Mouse (Mus musculus) neutrophil, adult 5-6 weeks (primary cell): ENCODE measurements around the gene Ccn5. TPM values are rescaled to one million over a fixed set of nuclear protein-coding genes. Genes with fewer than 3 reads are reported as not detected.

Source experiments
- ATAC-seq: fragments of 151-379, 151-347 bp; 2 replicates; pipeline ENCODE4 v1.8.0; 2017; ENCODE audit warnings: mild to moderate bottlenecking, moderate TSS enrichment; ENCODE audit not compliant: insufficient number of reproducible peaks, poor library complexity, low FRiP score, severe bottlenecking; ENCODE audit errors: extremely low read depth
- total RNA-seq: library from RNA; stranded (forward); fragments of 200-1000 nt; gene quantifications from 2 replicates; pipeline ENCODE4 v1.2.3, GENCODE M21; 2017

Ccn5 gene
- not detected in 2 replicates for total RNA-seq

- no peak for ATAC-seq
Observed at GRCm38 (mm10) chr2:163820607-163821006, at the start of gene Ccn5. Gene Ccn5 (plus strand): TSS chr2:163820861.

GRCm38 (mm10) chr2:163776661-163777060, 44.0 kb upstream of the Ccn5 start:
- no peak for ATAC-seq

GRCm38 (mm10) chr2:163777061-163777460, 43.6 kb upstream of the Ccn5 start:
- ATAC-seq = no peak

- ATAC-seq = no peak
Observed at GRCm38 (mm10) chr2:163778896-163779295, 41.8 kb upstream of the Ccn5 start.

GRCm38 (mm10) chr2:163783368-163783767, 37.3 kb upstream of the Ccn5 start:
- ATAC-seq = no peak

- ATAC-seq = no peak
Observed at GRCm38 (mm10) chr2:163783901-163784300, 36.8 kb upstream of the Ccn5 start.

- no peak for ATAC-seq
Observed at GRCm38 (mm10) chr2:163787086-163787485, 33.6 kb upstream of the Ccn5 start.

- peak; percentile 72 for ATAC-seq
Observed at GRCm38 (mm10) chr2:163787709-163788108, 33.0 kb upstream of the Ccn5 start.

GRCm38 (mm10) chr2:163788484-163788883, 32.2 kb upstream of the Ccn5 start:
- ATAC-seq = peak; percentile 6; the same call in 1 of the 2 replicates

GRCm38 (mm10) chr2:163798411-163798810, 22.2 kb upstream of the Ccn5 start:
- no peak for ATAC-seq

- no peak for ATAC-seq
Observed at GRCm38 (mm10) chr2:163800832-163801231, 19.8 kb upstream of the Ccn5 start.

GRCm38 (mm10) chr2:163801406-163801805, 19.3 kb upstream of the Ccn5 start:
- ATAC-seq = no peak

GRCm38 (mm10) chr2:163803838-163804237, 16.8 kb upstream of the Ccn5 start:
- no peak for ATAC-seq

- ATAC-seq = no peak
Observed at GRCm38 (mm10) chr2:163809166-163809565, 11.5 kb upstream of the Ccn5 start.

GRCm38 (mm10) chr2:163809704-163810103, 11.0 kb upstream of the Ccn5 start:
- no peak for ATAC-seq

GRCm38 (mm10) chr2:163813077-163813476, 7.6 kb upstream of the Ccn5 start:
- ATAC-seq = no peak

- no peak for ATAC-seq
Observed at GRCm38 (mm10) chr2:163814739-163815465, 5.8 kb upstream of the Ccn5 start.

GRCm38 (mm10) chr2:163823248-163823647, 2.6 kb downstream of the Ccn5 start:
- ATAC-seq = no peak

GRCm38 (mm10) chr2:163823771-163824170, 3.1 kb downstream of the Ccn5 start:
- ATAC-seq = no peak

GRCm38 (mm10) chr2:163825861-163826260, 5.2 kb downstream of the Ccn5 start:
- ATAC-seq = no peak

- ATAC-seq = no peak
Observed at GRCm38 (mm10) chr2:163826494-163826893, 5.8 kb downstream of the Ccn5 start.
